Mouse (Mus musculus) lung, postnatal 0 days (tissue): ENCODE measurements around the gene Atg4b.

ENCODE experiments used
- CTCF ChIP-seq: IDR thresholded peaks from 2 replicates; pipeline ENCODE4 v1.5.1; 2016; ENCODE audit warnings: antibody characterized with exemption, mild to moderate bottlenecking
- EP300 ChIP-seq: IDR thresholded peaks from 2 replicates; pipeline ENCODE4 v1.6.1; 2016; ENCODE audit warnings: antibody characterized with exemption, mild to moderate bottlenecking, control low read depth

DNA sequence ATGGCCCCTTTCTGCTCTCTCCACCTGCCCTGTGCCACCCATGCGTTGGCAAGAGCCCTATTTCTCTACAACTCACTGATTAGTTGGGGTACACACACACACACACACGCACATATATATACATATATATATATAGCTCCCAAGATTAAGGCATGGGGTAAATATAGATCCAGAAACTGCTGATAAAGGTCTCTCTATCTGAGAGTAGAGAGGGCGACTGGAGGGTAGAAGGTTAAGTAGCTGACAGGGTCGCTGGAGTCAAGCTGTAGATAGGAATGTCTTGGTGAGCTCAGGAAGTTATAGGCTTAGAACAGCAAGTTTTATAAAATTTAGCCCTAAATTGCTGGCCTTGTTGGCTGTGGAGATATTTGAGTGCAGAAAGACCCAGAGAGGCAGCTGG, 53.5 kb downstream of the Atg4b start:
- no peak for TF ChIP-seq CTCF
- TF ChIP-seq EP300: no peak
